Mouse (Mus musculus) inflammation-experienced regulatory T-cells, adult 6 months (primary cell): ENCODE results near the gene Mog. TPM values are rescaled to one million over a fixed set of nuclear protein-coding genes. Genes with fewer than 3 reads are reported as not detected.
A peak's percentile ranks its signal among the peaks of the same experiment; 100 is the strongest.

Experiments used
- ATAC-seq: one replicate; pipeline ENCODE4 v1.8.0; 2017
- polyA plus RNA-seq, 3 experiments: library from polyadenylated mRNA; unstranded; fragments of 100-300 nt; shearing (Covaris generic); gene quantifications; one replicate each; pipeline ENCODE4 v1.2.1; 2017

The Mog gene
- polyA plus RNA-seq, result not detected

GRCm38 (mm10) chr17:37022628-37023576 is at the start of gene Mog:
Mog (minus strand) TSS chr17:37023398.
- ATAC-seq, result no peak

GRCm38 (mm10) chr17:37072730-37073276 is 49.6 kb upstream of the Mog start:
- no peak for ATAC-seq

GRCm38 (mm10) chr17:37072080-37072729 is 49.0 kb upstream of the Mog start:
- no peak for ATAC-seq

- ATAC-seq, result no peak
These were observed 46.9 kb upstream of the Mog start for GRCm38 (mm10) chr17:37070121-37070520.

- ATAC-seq, result no peak
These were observed 44.7 kb upstream of the Mog start for GRCm38 (mm10) chr17:37067861-37068260.

- no peak for ATAC-seq
These were observed 42.8 kb upstream of the Mog start for GRCm38 (mm10) chr17:37065993-37066392.

- no peak for ATAC-seq
These were observed 40.7 kb upstream of the Mog start for GRCm38 (mm10) chr17:37063686-37064495.

- ATAC-seq, result no peak
These were observed 39.9 kb upstream of the Mog start for GRCm38 (mm10) chr17:37063063-37063462.

- no peak for ATAC-seq
These were observed 39.0 kb upstream of the Mog start for GRCm38 (mm10) chr17:37062101-37062641.

- ATAC-seq, result no peak
These were observed 38.2 kb upstream of the Mog start for GRCm38 (mm10) chr17:37061435-37061834.

- no peak for ATAC-seq
These were observed 33.8 kb upstream of the Mog start for GRCm38 (mm10) chr17:37056957-37057356.

- no peak for ATAC-seq
These were observed 28.5 kb upstream of the Mog start for GRCm38 (mm10) chr17:37051745-37052144.

- ATAC-seq, result no peak
These were observed 27.7 kb upstream of the Mog start for GRCm38 (mm10) chr17:37050876-37051275.

- no peak for ATAC-seq
These were observed 27.2 kb upstream of the Mog start for GRCm38 (mm10) chr17:37050399-37050798.

GRCm38 (mm10) chr17:37049570-37050310 is 26.5 kb upstream of the Mog start:
- no peak for ATAC-seq

GRCm38 (mm10) chr17:37048383-37048782 is 25.2 kb upstream of the Mog start:
- ATAC-seq, result no peak

GRCm38 (mm10) chr17:37047981-37048380 is 24.8 kb upstream of the Mog start:
- ATAC-seq, result no peak

GRCm38 (mm10) chr17:37047332-37047976 is 24.3 kb upstream of the Mog start:
- no peak for ATAC-seq

- ATAC-seq, result peak; percentile 53
These were observed 23.3 kb upstream of the Mog start for GRCm38 (mm10) chr17:37046312-37047112.
